Mouse (Mus musculus) intestine, embryonic 15.5 days (tissue): ENCODE measurements around the gene Pnkp. TPM values are rescaled to one million over a fixed set of nuclear protein-coding genes. Genes with fewer than 3 reads are reported as not detected.

ENCODE experiments used
- ATAC-seq: fragments of 200-750 bp; cut with Nextera tagmentation; 2 replicates; pipeline ENCODE4 v1.8.0; 2017; ENCODE audit warnings: moderate TSS enrichment, moderate library complexity
- H3K27ac ChIP-seq: fragments of 300-500 bp; sonication (generic); 2 replicates; pipeline ENCODE4 v1.5.1; 2015; ENCODE audit warnings: mild to moderate bottlenecking, inconsistent platforms
- H3K27me3 ChIP-seq: fragments of 300-500 bp; sonication (generic); replicated peaks from 2 replicates; pipeline ENCODE4 v1.6.1; 2015; ENCODE audit warnings: inconsistent platforms
- H3K36me3 ChIP-seq: fragments of 300-500 bp; sonication (generic); 2 replicates; pipeline ENCODE4 v1.6.1; 2015; ENCODE audit warnings: inconsistent platforms
- H3K4me1 ChIP-seq: fragments of 300-500 bp; sonication (generic); replicated peaks from 2 replicates; pipeline ENCODE4 v1.6.1; 2015; ENCODE audit warnings: inconsistent platforms
- H3K4me2 ChIP-seq: fragments of 300-500 bp; sonication (generic); replicated peaks from 2 replicates; pipeline ENCODE4 v1.6.1; 2015; ENCODE audit warnings: mild to moderate bottlenecking, inconsistent platforms
- H3K4me3 ChIP-seq: fragments of 300-500 bp; sonication (generic); replicated peaks from 2 replicates; pipeline ENCODE4 v1.5.1; 2015; ENCODE audit warnings: inconsistent platforms
- H3K9ac ChIP-seq: fragments of 300-500 bp; sonication (generic); 2 replicates; pipeline ENCODE4 v1.6.1; 2015; ENCODE audit warnings: inconsistent platforms
- H3K9me3 ChIP-seq: fragments of 300-500 bp; sonication (generic); 2 replicates; pipeline ENCODE4 v1.6.1; 2016; ENCODE audit warnings: inconsistent platforms
- WGBS: fragments of 180-500 bp; shearing (Covaris S2); methylation state at CpG from one replicate; pipeline ENCODE4 v1.1.7; 2015; 5-methylcytosine and 5-hydroxymethylcytosine counted together
- polyA plus RNA-seq: library from polyadenylated mRNA; unstranded; fragments of >200 nt; fragmentation: Nextera tagmentation; extraction: Ambion mirVana; gene quantifications from 2 replicates; pipeline ENCODE4 v1.2.1, GENCODE M21; 2015

Pnkp gene
- polyA plus RNA-seq, 1 experiment from 2014 or later = 29.0 TPM

GRCm38 (mm10) chr7:44888256-44889105 is 31.5 kb downstream of the Pnkp start:
- H3K36me3 ChIP-seq = peaks cover 27% of the 10 kb centered on the region
- H3K4me1 ChIP-seq = peaks cover 15% of the 10 kb centered on the region
- H3K9ac ChIP-seq = no peak overlapping the region
- H3K27me3 ChIP-seq = no peaks in the 10 kb centered on the region
- no peak for ATAC-seq
- H3K9me3 ChIP-seq = no peaks in the 10 kb centered on the region
- 85% methylated on average over 13 of the region's 13 CpGs for WGBS
- H3K4me2 ChIP-seq = no peak overlapping the region
- H3K4me3 ChIP-seq = no peak overlapping the region
- no peak overlapping the region for H3K27ac ChIP-seq

- WGBS = 76% methylated on average over 7 of the region's 7 CpGs
- Histone ChIP-seq H3K4me3 (no peak overlapping the region), H3K27ac (no peak overlapping the region), H3K4me2 (peak overlapping the region; percentile 81; the same call in 1 of the 2 replicates), H3K36me3 (peaks cover 13% of the 10 kb centered on the region), H3K9me3 (no peaks in the 10 kb centered on the region), H3K9ac (no peak overlapping the region), H3K4me1 (peaks cover 16% of the 10 kb centered on the region), H3K27me3 (no peaks in the 10 kb centered on the region)
- no peak for ATAC-seq
These were observed 33.2 kb downstream of the Pnkp start for GRCm38 (mm10) chr7:44890180-44890579.

- Histone ChIP-seq H3K36me3 (peaks cover 11% of the 10 kb centered on the region), H3K4me1 (peaks cover 16% of the 10 kb centered on the region), H3K9me3 (no peaks in the 10 kb centered on the region), H3K27me3 (no peaks in the 10 kb centered on the region), H3K9ac (0 out of 2 replicates have a peak overlapping the region, but pooled peaks have one; percentile 80), H3K4me3 (peak overlapping the region; percentile 65; the same call in 1 of the 2 replicates), H3K27ac (no peak overlapping the region), H3K4me2 (peak overlapping the region; percentile 81)
- 84% methylated on average over 4 of the region's 4 CpGs for WGBS
- no peak for ATAC-seq
These were observed 33.8 kb downstream of the Pnkp start for GRCm38 (mm10) chr7:44890737-44891136.

GRCm38 (mm10) chr7:44891611-44892010 is 34.7 kb downstream of the Pnkp start:
- peak overlapping the region; percentile 65 for H3K4me3 ChIP-seq
- peak overlapping the region; percentile 90; the same call in 1 of the 2 replicates for H3K27ac ChIP-seq
- peaks cover 19% of the 10 kb centered on the region for H3K4me1 ChIP-seq
- peaks cover 11% of the 10 kb centered on the region for H3K36me3 ChIP-seq
- H3K9ac ChIP-seq = peak overlapping the region; percentile 80
- ATAC-seq = peak; percentile 15; the same call in 1 of the 2 replicates
- WGBS = 18% methylated on average over 6 of the region's 6 CpGs
- no peaks in the 10 kb centered on the region for H3K27me3 ChIP-seq
- H3K4me2 ChIP-seq = peak overlapping the region; percentile 81
- H3K9me3 ChIP-seq = no peaks in the 10 kb centered on the region

- peak; percentile 83 for ATAC-seq
- Histone ChIP-seq H3K4me3 (peak within 1 kb of the TSS; percentile 65), H3K4me1 (peaks cover 26% of the 10 kb centered on the region), H3K36me3 (peaks cover 11% of the 10 kb centered on the region), H3K9ac (peak within 1 kb of the TSS; percentile 80), H3K9me3 (no peaks in the 10 kb centered on the region), H3K27ac (peak within 1 kb of the TSS; percentile 90), H3K4me2 (peak within 1 kb of the TSS; percentile 81), H3K27me3 (no peaks in the 10 kb centered on the region)
- under 1% methylated on average over 56 of the region's 56 CpGs for WGBS
These were observed 35.5 kb downstream of the Pnkp start, which contains the start of gene Med25 for GRCm38 (mm10) chr7:44892276-44892921. Gene Med25, minus strand, starts transcription at chr7:44892712.

GRCm38 (mm10) chr7:44893197-44893596 is 36.3 kb downstream of the Pnkp start:
- no peaks in the 10 kb centered on the region for H3K27me3 ChIP-seq
- no peak overlapping the region for H3K9ac ChIP-seq
- H3K27ac ChIP-seq = peak overlapping the region; percentile 69
- H3K4me1 ChIP-seq = peaks cover 27% of the 10 kb centered on the region
- peaks cover 11% of the 10 kb centered on the region for H3K36me3 ChIP-seq
- ATAC-seq = no peak
- no peaks in the 10 kb centered on the region for H3K9me3 ChIP-seq
- peak overlapping the region; percentile 23 for H3K4me2 ChIP-seq
- WGBS = 22% methylated on average over 8 of the region's 8 CpGs
- H3K4me3 ChIP-seq = no peak overlapping the region

GRCm38 (mm10) chr7:44894175-44894574 is 37.2 kb downstream of the Pnkp start:
- H3K9ac ChIP-seq = no peak overlapping the region
- 92% methylated on average over 3 of the region's 3 CpGs for WGBS
- ATAC-seq = no peak
- no peak overlapping the region for H3K27ac ChIP-seq
- no peaks in the 10 kb centered on the region for H3K27me3 ChIP-seq
- H3K4me1 ChIP-seq = peaks cover 35% of the 10 kb centered on the region
- H3K36me3 ChIP-seq = peaks cover 5% of the 10 kb centered on the region
- no peak overlapping the region for H3K4me2 ChIP-seq
- H3K9me3 ChIP-seq = no peaks in the 10 kb centered on the region
- no peak overlapping the region for H3K4me3 ChIP-seq

GRCm38 (mm10) chr7:44895206-44895592 is 38.3 kb downstream of the Pnkp start:
- 0 out of 2 replicates have a peak overlapping the region, but pooled peaks have one; percentile 64 for H3K4me3 ChIP-seq
- peak overlapping the region; percentile 83 for H3K4me2 ChIP-seq
- no peaks in the 10 kb centered on the region for H3K36me3 ChIP-seq
- H3K27me3 ChIP-seq = no peaks in the 10 kb centered on the region
- WGBS = 74% methylated on average over 7 of the region's 7 CpGs
- no peak overlapping the region for H3K9ac ChIP-seq
- no peak overlapping the region; the same call in none of the 2 replicates for H3K27ac ChIP-seq
- H3K9me3 ChIP-seq = no peaks in the 10 kb centered on the region
- H3K4me1 ChIP-seq = peaks cover 34% of the 10 kb centered on the region
- ATAC-seq = no peak

- Histone ChIP-seq H3K4me1 (peaks cover 32% of the 10 kb centered on the region), H3K36me3 (peaks cover 4% of the 10 kb centered on the region; the same call in 1 of the 2 replicates), H3K4me3 (peak within 1 kb of the TSS; percentile 64), H3K4me2 (peak within 1 kb of the TSS; percentile 83), H3K9ac (peak within 1 kb of the TSS; percentile 68), H3K9me3 (no peaks in the 10 kb centered on the region), H3K27me3 (no peaks in the 10 kb centered on the region), H3K27ac (peak within 1 kb of the TSS; percentile 82)
- ATAC-seq = peak; percentile 65
- under 1% methylated on average over 34 of the region's 34 CpGs for WGBS
These were observed 38.9 kb downstream of the Pnkp start, which contains the start of gene Fuz for GRCm38 (mm10) chr7:44895593-44896434. Gene Fuz, plus strand, starts transcription at chr7:44896079.

- H3K27ac ChIP-seq = peak overlapping the region; percentile 82
- H3K9me3 ChIP-seq = no peaks in the 10 kb centered on the region
- H3K9ac ChIP-seq = peak overlapping the region; percentile 68
- H3K36me3 ChIP-seq = peaks cover 4% of the 10 kb centered on the region; the same call in 1 of the 2 replicates
- peak overlapping the region; percentile 83 for H3K4me2 ChIP-seq
- no peaks in the 10 kb centered on the region for H3K27me3 ChIP-seq
- WGBS = 36% methylated on average over 10 of the region's 10 CpGs
- H3K4me1 ChIP-seq = peaks cover 31% of the 10 kb centered on the region
- H3K4me3 ChIP-seq = peak overlapping the region; percentile 64
- ATAC-seq = no peak
These were observed 39.6 kb downstream of the Pnkp start for GRCm38 (mm10) chr7:44896499-44896898.

GRCm38 (mm10) chr7:44898607-44899006 is 41.7 kb downstream of the Pnkp start:
- ATAC-seq = 0 out of 2 replicates have a peak, but pooled peaks have one; percentile 4

More at GRCm38 (mm10) chr7:44898607-44899006, 41.7 kb downstream of the Pnkp start:
- no peaks in the 10 kb centered on the region for H3K9me3 ChIP-seq
- WGBS = 31% methylated on average over 19 of the region's 19 CpGs
- no peak overlapping the region; the same call in 1 of the 2 replicates for H3K4me2 ChIP-seq
- H3K4me3 ChIP-seq = no peak overlapping the region
- H3K4me1 ChIP-seq = peaks cover 29% of the 10 kb centered on the region
- no peak overlapping the region for H3K27ac ChIP-seq
- no peaks in the 10 kb centered on the region for H3K27me3 ChIP-seq
- no peak overlapping the region for H3K9ac ChIP-seq
- H3K36me3 ChIP-seq = peaks cover 12% of the 10 kb centered on the region
